Mouse (Mus musculus): ENCODE measurements around the gene Sry. TPM values are rescaled to one million over a fixed set of nuclear protein-coding genes. Genes with fewer than 3 reads are reported as not detected.

Gene Sry
- not detected in 2 replicates for polyA plus RNA-seq (2015; fragmentation: Nextera tagmentation; extraction: Ambion mirVana)

DNA sequence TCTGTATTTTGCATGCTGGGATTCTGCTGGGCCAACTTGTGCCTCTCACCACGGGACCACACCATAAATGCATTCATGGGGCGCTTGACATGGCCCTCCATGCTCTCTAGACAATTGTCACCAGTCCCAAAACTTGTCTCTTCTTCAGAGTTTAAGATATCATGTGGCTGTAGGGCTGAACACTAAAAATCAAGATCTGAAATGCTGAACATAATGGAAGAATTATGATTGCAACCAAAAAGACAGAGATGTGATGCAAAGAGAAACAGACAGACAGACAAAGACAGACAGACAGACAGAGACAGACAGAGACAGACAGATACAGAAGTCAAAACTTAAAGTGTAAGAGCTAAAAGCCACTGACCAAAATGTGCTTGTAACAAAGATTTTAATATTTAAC lies at the start of gene Sry:
TSS of gene Sry (minus strand) at position 101 of the 400 bp plus-strand sequence.
- Histone ChIP-seq H3K27ac (no peak within 1 kb of the TSS), H3K27me3 (no peaks in the 10 kb centered on the region), H3K9ac (replicated peaks) (no peak within 1 kb of the TSS), H3K4me1 (replicated peaks) (no peaks in the 10 kb centered on the region), H3K4me3 (replicated peaks) (no peak within 1 kb of the TSS), H3K9me3 (no peaks in the 10 kb centered on the region), H3K36me3 (no peaks in the 10 kb centered on the region), H3K4me2 (replicated peaks) (no peak within 1 kb of the TSS)
- ATAC-seq, result no peak
- 42% methylated on average over 2 of the region's 2 CpGs for WGBS

Other genes starting within 250 kb of the Sry start
- not detected in 2 replicates for gene H2al2c, start 64.6 kb downstream of the Sry start, polyA plus RNA-seq (2015; fragmentation: Nextera tagmentation; extraction: Ambion mirVana)
- not detected in 2 replicates for gene H2al2b, start 57.0 kb upstream of the Sry start, polyA plus RNA-seq (2015; fragmentation: Nextera tagmentation; extraction: Ambion mirVana)
- not detected in 2 replicates for gene Gm4064, start 132.5 kb upstream of the Sry start, polyA plus RNA-seq (2015; fragmentation: Nextera tagmentation; extraction: Ambion mirVana)
- not detected in 2 replicates for gene Rbmy, start 167.0 kb upstream of the Sry start, polyA plus RNA-seq (2015; fragmentation: Nextera tagmentation; extraction: Ambion mirVana)
- not detected in 2 replicates for gene Gm10256, start 167.0 kb upstream of the Sry start, polyA plus RNA-seq (2015; fragmentation: Nextera tagmentation; extraction: Ambion mirVana)
- not detected in 2 replicates for gene Gm10352, start 237.3 kb upstream of the Sry start, polyA plus RNA-seq (2015; fragmentation: Nextera tagmentation; extraction: Ambion mirVana)

All from midbrain, embryonic 13.5 days (tissue).